Mouse (Mus musculus) forebrain, embryonic 13.5 days (tissue): ENCODE measurements at regions not wholly inside any gene's neighbourhood (a gene's known extent, or its start where the extent isn't known, plus 50 kb on each side); places are given as distances from the start of the nearest gene placed in this dataset.

Experiments used
- ATAC-seq: fragments of 200-750 bp; cut with Nextera tagmentation; 2 replicates; pipeline ENCODE4 v1.8.0; 2017
- H3K27ac ChIP-seq: fragments of 300-500 bp; sonication (generic); 2 replicates; pipeline ENCODE4 v1.5.1; 2015; ENCODE audit warnings: inconsistent platforms, mild to moderate bottlenecking, moderate library complexity
- H3K27me3 ChIP-seq: fragments of 300-500 bp; sonication (generic); 2 replicates; pipeline ENCODE4 v1.6.1; 2015; ENCODE audit warnings: mild to moderate bottlenecking, inconsistent platforms
- H3K36me3 ChIP-seq: fragments of 300-500 bp; sonication (generic); 2 replicates; pipeline ENCODE4 v1.6.1; 2015; ENCODE audit warnings: mild to moderate bottlenecking, inconsistent platforms; ENCODE audit not compliant: poor library complexity, severe bottlenecking
- H3K4me1 ChIP-seq: fragments of 300-500 bp; sonication (generic); 2 replicates; pipeline ENCODE4 v1.6.1; 2015; ENCODE audit warnings: inconsistent platforms
- H3K4me2 ChIP-seq: fragments of 300-500 bp; sonication (generic); 2 replicates; pipeline ENCODE4 v1.6.1; 2015; ENCODE audit warnings: inconsistent platforms, mild to moderate bottlenecking, moderate library complexity
- H3K4me3 ChIP-seq: fragments of 300-500 bp; sonication (generic); 2 replicates; pipeline ENCODE4 v1.5.1; 2015; ENCODE audit warnings: mild to moderate bottlenecking, inconsistent platforms
- H3K9ac ChIP-seq: fragments of 300-500 bp; sonication (generic); 2 replicates; pipeline ENCODE4 v1.6.1; 2015; ENCODE audit warnings: mild to moderate bottlenecking, inconsistent platforms
- H3K9me3 ChIP-seq: fragments of 300-500 bp; sonication (generic); replicated peaks from 2 replicates; pipeline ENCODE4 v1.6.1; 2016; ENCODE audit warnings: inconsistent platforms
- WGBS: fragments of 180-500 bp; shearing (Covaris S2); methylation state at CpG from one replicate; pipeline ENCODE4 v1.1.7; 2015; 5-methylcytosine and 5-hydroxymethylcytosine counted together

- 76% methylated on average over 4 of the region's 4 CpGs for whole genome bisulfite sequencing
- Histone ChIP-seq H3K9me3 (0 out of 2 replicates have a peak, but pooled peaks cover 4% of the 10 kb centered on the region), H3K4me3 (no peak overlapping the region), H3K4me2 (no peak overlapping the region), H3K4me1 (no peaks in the 10 kb centered on the region), H3K27ac (no peak overlapping the region), H3K36me3 (no peaks in the 10 kb centered on the region), H3K27me3 (no peaks in the 10 kb centered on the region), H3K9ac (no peak overlapping the region)
- ATAC-seq = no peak
These were observed 56.4 kb upstream of the Adra2c start for GRCm38 (mm10) chr5:35221451-35222305.

GRCm38 (mm10) chr5:35216271-35216670 lies 61.8 kb upstream of the Adra2c start:
- H3K27me3 ChIP-seq = no peaks in the 10 kb centered on the region
- no peak overlapping the region for H3K4me3 ChIP-seq
- no peak overlapping the region for H3K27ac ChIP-seq
- no peak overlapping the region for H3K9ac ChIP-seq
- no peak for ATAC-seq
- H3K4me2 ChIP-seq = no peak overlapping the region
- H3K4me1 ChIP-seq = peaks cover 8% of the 10 kb centered on the region; the same call in 1 of the 2 replicates
- H3K9me3 ChIP-seq = 0 out of 2 replicates have a peak, but pooled peaks cover 4% of the 10 kb centered on the region
- WGBS = 67% methylated on average over 2 of the region's 2 CpGs
- H3K36me3 ChIP-seq = no peaks in the 10 kb centered on the region

GRCm38 (mm10) chr5:35215480-35216195 lies 62.5 kb upstream of the Adra2c start:
- Histone ChIP-seq H3K4me2 (no peak overlapping the region), H3K9me3 (0 out of 2 replicates have a peak, but pooled peaks cover 4% of the 10 kb centered on the region), H3K27me3 (no peaks in the 10 kb centered on the region), H3K4me1 (peaks cover 8% of the 10 kb centered on the region; the same call in 1 of the 2 replicates), H3K9ac (no peak overlapping the region), H3K4me3 (no peak overlapping the region), H3K36me3 (no peaks in the 10 kb centered on the region), H3K27ac (no peak overlapping the region)
- ATAC-seq = no peak
- 55% methylated on average over 11 of the region's 11 CpGs for WGBS

- Histone ChIP-seq H3K27ac (no peak overlapping the region), H3K4me3 (no peak overlapping the region), H3K4me2 (no peak overlapping the region), H3K9me3 (0 out of 2 replicates have a peak, but pooled peaks cover 4% of the 10 kb centered on the region), H3K27me3 (no peaks in the 10 kb centered on the region), H3K9ac (no peak overlapping the region), H3K4me1 (peaks cover 8% of the 10 kb centered on the region; the same call in 1 of the 2 replicates), H3K36me3 (no peaks in the 10 kb centered on the region)
- WGBS = 86% methylated on average over 11 of the region's 11 CpGs
- ATAC-seq = no peak
These were observed 63.1 kb upstream of the Adra2c start for GRCm38 (mm10) chr5:35215007-35215406.

- Histone ChIP-seq H3K9me3 (no peaks in the 10 kb centered on the region), H3K4me3 (no peak overlapping the region), H3K36me3 (no peaks in the 10 kb centered on the region), H3K4me2 (no peak overlapping the region), H3K9ac (no peak overlapping the region), H3K27ac (no peak overlapping the region), H3K4me1 (no peaks in the 10 kb centered on the region), H3K27me3 (no peaks in the 10 kb centered on the region)
- WGBS = 61% methylated on average over 1 of the region's 1 CpGs
- no peak for ATAC-seq
These were observed 68.8 kb upstream of the Adra2c start for GRCm38 (mm10) chr5:35209348-35209747.

- H3K9me3 ChIP-seq = no peaks in the 10 kb centered on the region
- no peaks in the 10 kb centered on the region for H3K27me3 ChIP-seq
- no peak overlapping the region for H3K9ac ChIP-seq
- no peak overlapping the region for H3K27ac ChIP-seq
- peaks cover 4% of the 10 kb centered on the region; the same call in 1 of the 2 replicates for H3K4me1 ChIP-seq
- no peak overlapping the region for H3K4me3 ChIP-seq
- WGBS = 93% methylated on average over 6 of the region's 6 CpGs
- no peak overlapping the region for H3K4me2 ChIP-seq
- no peaks in the 10 kb centered on the region for H3K36me3 ChIP-seq
- no peak for ATAC-seq
These were observed 74.1 kb upstream of the Adra2c start for GRCm38 (mm10) chr5:35204049-35204448.

- no peaks in the 10 kb centered on the region for H3K9me3 ChIP-seq
- H3K9ac ChIP-seq = no peak overlapping the region
- peaks cover 4% of the 10 kb centered on the region; the same call in 1 of the 2 replicates for H3K4me1 ChIP-seq
- WGBS = 60% methylated on average over 5 of the region's 5 CpGs
- H3K36me3 ChIP-seq = no peaks in the 10 kb centered on the region
- H3K4me2 ChIP-seq = no peak overlapping the region
- no peak overlapping the region for H3K27ac ChIP-seq
- no peak for ATAC-seq
- H3K4me3 ChIP-seq = no peak overlapping the region
- no peaks in the 10 kb centered on the region for H3K27me3 ChIP-seq
These were observed 79.7 kb upstream of the Adra2c start for GRCm38 (mm10) chr5:35198468-35198867.

GRCm38 (mm10) chr5:35189113-35189797 lies 83.7 kb upstream of the Lrpap1 start:
- Histone ChIP-seq H3K4me3 (no peak overlapping the region), H3K27me3 (peaks cover 3% of the 10 kb centered on the region; the same call in 1 of the 2 replicates), H3K4me2 (peak overlapping the region; percentile 14; the same call in 1 of the 2 replicates), H3K9ac (no peak overlapping the region), H3K36me3 (no peaks in the 10 kb centered on the region), H3K9me3 (no peaks in the 10 kb centered on the region), H3K27ac (peak overlapping the region; percentile 48; the same call in 1 of the 2 replicates), H3K4me1 (peaks cover 17% of the 10 kb centered on the region)
- 65% methylated on average over 12 of the region's 12 CpGs for WGBS
- ATAC-seq = peak; percentile 82

GRCm38 (mm10) chr5:35185826-35186225 lies 80.3 kb upstream of the Lrpap1 start:
- no peak overlapping the region for H3K27ac ChIP-seq
- no peak for ATAC-seq
- H3K9me3 ChIP-seq = no peaks in the 10 kb centered on the region
- H3K9ac ChIP-seq = no peak overlapping the region
- no peaks in the 10 kb centered on the region for H3K27me3 ChIP-seq
- H3K4me3 ChIP-seq = no peak overlapping the region
- H3K4me1 ChIP-seq = peaks cover 17% of the 10 kb centered on the region
- 50% methylated on average over 3 of the region's 3 CpGs for WGBS
- no peaks in the 10 kb centered on the region for H3K36me3 ChIP-seq
- H3K4me2 ChIP-seq = no peak overlapping the region

- Histone ChIP-seq H3K36me3 (no peaks in the 10 kb centered on the region), H3K27me3 (no peaks in the 10 kb centered on the region), H3K4me1 (peaks cover 17% of the 10 kb centered on the region), H3K27ac (no peak overlapping the region), H3K9me3 (no peaks in the 10 kb centered on the region), H3K9ac (no peak overlapping the region), H3K4me2 (no peak overlapping the region), H3K4me3 (no peak overlapping the region)
- ATAC-seq = no peak
These were observed 79.7 kb upstream of the Lrpap1 start for GRCm38 (mm10) chr5:35185289-35185688.

- no peaks in the 10 kb centered on the region for H3K27me3 ChIP-seq
- no peak overlapping the region for H3K4me3 ChIP-seq
- H3K4me2 ChIP-seq = no peak overlapping the region
- ATAC-seq = no peak
- H3K4me1 ChIP-seq = peaks cover 3% of the 10 kb centered on the region
- no peaks in the 10 kb centered on the region for H3K9me3 ChIP-seq
- H3K27ac ChIP-seq = no peak overlapping the region
- no peaks in the 10 kb centered on the region for H3K36me3 ChIP-seq
- H3K9ac ChIP-seq = no peak overlapping the region
- WGBS = 91% methylated on average over 7 of the region's 7 CpGs
These were observed 77.9 kb upstream of the Lrpap1 start for GRCm38 (mm10) chr5:35183418-35183817.

GRCm38 (mm10) chr5:35177332-35177731 lies 71.8 kb upstream of the Lrpap1 start:
- Histone ChIP-seq H3K4me3 (no peak overlapping the region), H3K36me3 (no peaks in the 10 kb centered on the region), H3K4me1 (no peaks in the 10 kb centered on the region), H3K9me3 (no peaks in the 10 kb centered on the region), H3K27ac (no peak overlapping the region), H3K4me2 (no peak overlapping the region), H3K9ac (no peak overlapping the region), H3K27me3 (no peaks in the 10 kb centered on the region)
- ATAC-seq = no peak
- 79% methylated on average over 4 of the region's 4 CpGs for WGBS
